Mouse (Mus musculus) G1E-ER4 (cell line): ENCODE data around the gene Cdkal1. TPM values are rescaled to one million over a fixed set of nuclear protein-coding genes. Genes with fewer than 3 reads are reported as not detected.

ENCODE experiments used
- GATA1 ChIP-seq: IDR thresholded peaks from one replicate; pipeline ENCODE4 v1.8.0; 2012; ENCODE audit warnings: low read length, inconsistent platforms
- polyA plus RNA-seq: library from polyadenylated mRNA; stranded (reverse); fragments of >175 nt; gene quantifications from 2 replicates; pipeline ENCODE4 v1.2.3, GENCODE M21; 2012

Cdkal1 gene
- polyA plus RNA-seq, 1 experiment = 0.64 TPM

DNA sequence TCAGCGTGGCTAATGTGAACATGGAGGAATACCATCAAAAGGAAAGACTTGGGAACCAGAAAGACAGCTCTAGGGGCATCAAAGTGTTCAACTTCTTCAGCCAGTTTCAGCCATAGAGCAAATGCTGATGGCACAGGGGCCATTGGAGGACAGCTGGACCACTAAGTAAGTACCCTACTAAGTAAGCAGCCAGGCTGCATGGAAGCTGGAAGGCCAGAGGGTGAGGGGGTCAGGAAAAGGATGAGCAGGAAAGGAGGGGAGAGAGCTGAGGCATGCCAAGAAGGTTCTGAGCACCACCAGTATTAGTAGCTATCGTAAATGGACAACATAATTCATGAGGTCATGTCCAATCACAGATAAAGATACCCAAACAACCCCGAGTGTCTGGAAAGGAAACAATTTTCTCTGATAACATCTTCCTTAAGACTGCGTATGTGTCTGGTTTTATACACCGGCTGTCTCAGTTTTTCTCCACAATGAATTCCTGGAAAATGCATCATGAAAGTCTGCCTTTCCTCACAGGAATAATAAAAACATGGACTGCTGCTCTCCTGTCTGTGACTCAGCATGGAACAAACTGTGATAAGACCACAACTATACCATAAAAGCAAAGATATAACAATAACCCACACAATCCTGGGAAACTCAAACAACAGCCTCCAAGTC is 352.9 kb downstream of the Cdkal1 start:
- TF ChIP-seq GATA1 = no peak

DNA sequence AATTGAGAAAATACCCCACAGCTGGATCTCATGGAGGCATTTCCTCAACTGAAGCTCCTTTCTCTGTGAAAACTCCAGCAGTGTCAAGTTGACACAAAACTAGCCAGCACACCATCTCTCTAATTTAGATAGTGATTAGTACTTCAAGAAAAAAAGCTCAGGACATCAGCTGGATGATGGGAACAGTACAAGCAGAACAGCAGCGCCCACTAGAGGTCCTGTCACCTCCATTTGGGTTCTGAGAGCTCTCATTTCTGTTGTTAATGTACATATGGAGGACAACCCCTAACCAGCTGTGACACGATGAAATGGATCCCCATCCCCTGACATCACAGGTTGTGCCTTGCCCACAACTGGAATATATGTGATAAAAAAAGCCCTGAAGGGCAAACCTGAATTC is 354.3 kb downstream of the Cdkal1 start:
- no peak for TF ChIP-seq GATA1

DNA sequence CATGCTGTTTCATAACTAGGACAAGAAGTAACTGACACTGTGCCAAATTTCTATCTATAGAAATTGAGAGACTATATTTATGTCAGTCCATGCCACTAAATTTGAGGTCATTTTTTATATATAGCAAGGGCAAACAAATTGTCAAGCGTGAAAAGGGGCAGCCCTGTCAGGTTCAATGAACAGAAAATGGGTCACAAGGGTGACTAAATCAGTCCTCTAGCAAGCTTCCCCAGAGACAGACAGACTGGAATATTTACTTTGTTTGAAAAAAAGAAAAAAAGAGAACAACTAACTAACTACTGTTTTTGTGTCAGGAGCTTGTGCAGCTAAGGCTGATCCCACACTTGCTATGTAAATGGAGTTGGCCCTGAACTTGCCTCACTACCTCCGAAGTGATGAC is 355.7 kb downstream of the Cdkal1 start:
- no peak for TF ChIP-seq GATA1

DNA sequence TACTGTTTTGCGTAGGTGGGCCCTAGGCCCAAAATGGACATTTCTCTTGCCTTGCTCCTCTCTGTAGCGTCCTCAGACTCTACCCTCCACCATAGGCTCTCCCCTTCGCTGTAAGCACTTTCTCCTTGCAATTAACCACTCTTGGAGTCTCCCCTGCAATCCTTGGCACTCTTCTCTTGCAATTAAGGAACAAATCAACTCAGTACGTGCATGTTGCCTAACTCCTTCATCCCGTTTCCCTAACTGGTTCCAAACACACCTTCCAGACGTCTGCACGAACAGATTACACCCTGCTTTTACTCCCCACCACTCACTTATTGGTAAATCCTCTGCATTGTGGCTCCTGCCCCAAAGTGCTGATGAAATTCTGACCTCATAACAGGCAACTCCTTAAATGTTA is 358.2 kb downstream of the Cdkal1 start:
- TF ChIP-seq GATA1 = no peak

DNA sequence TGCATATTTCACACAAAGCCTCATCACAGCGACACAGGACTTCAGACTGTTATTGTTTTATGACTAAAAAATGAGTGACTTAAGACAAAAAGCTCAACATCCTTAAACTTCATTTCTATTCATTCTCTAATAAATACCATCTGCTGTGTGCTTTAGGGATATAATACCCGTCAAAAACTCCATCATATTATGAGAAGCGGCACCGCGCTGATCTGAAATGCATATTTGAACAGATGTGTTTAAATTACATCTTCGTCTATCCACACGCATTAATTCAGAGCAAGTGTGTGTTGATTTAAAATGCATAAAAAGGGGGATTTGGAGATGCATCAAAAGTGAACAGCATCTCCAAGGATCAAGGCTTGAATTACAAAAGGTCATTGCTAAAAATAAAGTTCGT is 365.1 kb downstream of the Cdkal1 start:
- TF ChIP-seq GATA1 = no peak

DNA sequence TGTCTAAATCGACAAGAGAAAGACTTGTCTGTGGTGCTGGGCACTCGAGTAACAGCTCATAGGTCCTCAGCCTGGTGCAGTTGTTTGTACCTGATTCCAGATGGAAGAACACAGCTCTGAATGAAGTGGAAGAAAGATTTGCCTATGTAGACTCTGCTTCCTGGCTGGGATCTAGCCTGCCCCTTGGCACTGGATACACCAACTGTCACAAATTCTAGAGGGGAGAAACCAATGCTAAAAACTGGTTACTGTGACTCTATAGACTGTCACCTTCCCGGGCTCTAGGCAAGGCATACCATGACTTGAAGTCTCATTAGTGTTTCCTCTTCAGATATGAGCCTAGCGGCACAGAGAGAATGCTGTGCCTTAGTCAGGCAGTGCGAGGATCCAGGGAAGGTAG is 366.0 kb downstream of the Cdkal1 start:
- no peak for TF ChIP-seq GATA1

DNA sequence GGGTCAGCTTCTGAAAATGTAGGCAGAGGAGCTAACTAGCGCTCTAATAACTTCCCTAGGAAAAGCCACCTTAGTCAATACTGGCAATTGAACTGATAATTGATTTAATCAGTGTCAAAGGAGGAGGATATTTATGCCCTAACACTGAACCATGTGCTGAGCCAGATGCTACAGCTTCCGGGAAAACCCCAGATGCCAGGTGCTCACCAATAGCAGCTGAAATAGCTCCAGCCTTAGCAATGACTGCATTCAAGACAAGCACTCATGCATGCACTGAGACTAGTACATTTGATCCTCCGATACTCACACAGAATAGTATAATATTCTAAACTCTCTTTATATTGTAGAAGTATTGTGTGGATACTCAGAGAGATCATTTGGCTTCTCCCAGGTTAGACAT is 368.8 kb downstream of the Cdkal1 start:
- no peak for TF ChIP-seq GATA1

DNA sequence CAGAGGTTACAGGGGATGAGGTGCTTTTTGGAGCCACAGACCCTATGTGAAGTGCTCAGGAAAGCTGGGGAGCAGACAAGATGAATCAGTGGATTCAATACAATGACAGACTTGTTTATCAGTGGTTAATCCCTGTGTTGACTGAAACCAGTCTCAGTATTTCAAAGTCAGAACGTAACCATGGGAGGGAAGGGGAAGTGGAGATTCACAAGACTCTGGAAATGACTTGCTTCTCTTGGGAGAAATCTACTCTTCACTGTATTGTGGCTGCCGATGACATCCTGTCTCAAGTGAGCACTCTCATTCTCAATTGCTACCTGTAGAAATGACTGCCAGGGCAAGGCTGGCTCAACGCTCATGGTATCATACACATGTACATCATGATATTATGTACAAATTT is 371.5 kb downstream of the Cdkal1 start:
- TF ChIP-seq GATA1 = no peak

DNA sequence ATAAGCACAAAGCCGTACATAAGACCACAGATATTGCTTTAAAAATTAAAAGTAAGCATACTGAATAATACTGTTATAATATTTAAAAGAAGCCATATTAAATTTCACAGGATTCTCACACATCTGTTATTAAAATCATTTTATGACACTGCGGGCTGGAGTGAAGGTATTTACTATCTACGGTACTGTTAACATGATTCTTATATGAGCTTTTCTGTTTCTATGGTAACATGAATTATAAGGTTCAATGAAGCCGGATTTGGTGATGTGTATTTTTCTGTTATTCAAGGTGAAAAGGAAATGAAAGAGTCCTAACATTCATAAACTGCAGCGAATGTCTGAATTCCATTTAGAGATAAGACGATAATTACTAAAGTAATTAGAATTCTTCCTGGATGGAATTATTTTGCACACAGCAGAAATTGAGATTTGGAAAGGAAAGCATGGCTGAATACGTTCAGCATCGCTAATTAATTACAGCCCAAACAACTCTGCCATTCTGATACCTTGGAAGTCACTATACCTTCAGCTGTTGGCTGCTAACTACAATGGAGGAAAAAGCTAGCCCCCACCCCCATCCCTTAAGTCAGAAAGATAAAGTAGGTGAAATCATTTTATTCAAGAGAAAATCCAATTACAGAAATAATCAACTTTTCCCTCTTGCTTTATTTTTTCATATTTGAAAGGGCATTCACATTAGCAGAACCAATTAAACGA is 373.2 kb downstream of the Cdkal1 start:
- TF ChIP-seq GATA1 = no peak

DNA sequence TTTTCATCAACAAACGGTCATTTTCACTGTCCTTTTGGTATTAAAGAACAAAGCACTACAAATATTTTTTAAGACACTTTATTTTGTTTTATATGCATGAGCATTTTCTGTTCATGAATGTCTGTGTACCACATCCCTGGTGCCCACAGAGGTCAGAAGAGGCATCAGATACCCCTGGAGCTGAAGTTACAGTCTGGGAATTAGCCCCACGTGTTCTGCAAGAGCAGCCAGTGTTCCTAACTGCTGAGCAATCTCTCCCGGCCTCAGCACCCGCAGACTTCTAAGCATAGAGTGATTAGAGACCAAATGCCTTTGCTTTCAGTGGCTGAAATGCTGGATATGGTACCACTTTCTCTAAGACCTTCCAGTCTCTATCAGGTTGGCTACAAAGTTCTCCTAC is 379.1 kb downstream of the Cdkal1 start:
- no peak for TF ChIP-seq GATA1

DNA sequence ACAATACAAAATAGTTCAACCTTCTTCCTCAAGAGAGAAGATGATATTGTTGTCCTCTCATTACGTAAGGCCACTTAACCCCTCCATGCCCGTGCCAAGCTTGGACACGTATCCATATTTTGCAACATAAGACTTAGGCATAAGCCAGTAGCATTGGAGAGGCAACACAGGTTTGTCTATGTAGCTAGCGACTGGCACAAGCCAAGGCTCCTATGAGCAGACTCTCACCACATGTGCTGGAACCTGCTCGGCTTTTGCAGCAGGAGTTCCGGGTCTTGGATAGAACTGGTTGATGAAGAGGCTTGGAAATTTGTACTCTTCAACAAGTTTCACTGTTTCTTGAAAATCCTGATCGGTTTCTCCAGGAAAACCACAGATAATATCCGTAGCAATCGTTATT is 381.2 kb downstream of the Cdkal1 start:
- no peak for TF ChIP-seq GATA1

DNA sequence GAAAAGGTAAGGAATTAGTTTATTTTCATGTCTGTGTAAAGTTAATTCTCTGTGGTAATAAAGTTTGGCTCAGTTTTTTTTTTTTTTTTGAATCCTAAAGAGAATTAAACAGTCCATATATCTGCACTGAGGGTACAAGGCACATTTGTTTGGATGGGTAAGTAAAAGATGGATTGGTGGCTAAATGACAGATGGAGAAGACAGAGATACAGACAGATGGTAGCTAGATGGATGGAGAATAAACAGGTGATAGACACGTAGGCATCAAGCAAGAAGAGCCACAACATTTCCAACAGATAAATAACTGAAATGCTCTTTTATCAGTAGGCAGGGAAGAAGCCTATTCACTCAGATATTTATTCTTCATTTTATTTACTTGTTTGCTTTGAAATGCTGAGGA is 381.7 kb downstream of the Cdkal1 start:
- no peak for TF ChIP-seq GATA1

DNA sequence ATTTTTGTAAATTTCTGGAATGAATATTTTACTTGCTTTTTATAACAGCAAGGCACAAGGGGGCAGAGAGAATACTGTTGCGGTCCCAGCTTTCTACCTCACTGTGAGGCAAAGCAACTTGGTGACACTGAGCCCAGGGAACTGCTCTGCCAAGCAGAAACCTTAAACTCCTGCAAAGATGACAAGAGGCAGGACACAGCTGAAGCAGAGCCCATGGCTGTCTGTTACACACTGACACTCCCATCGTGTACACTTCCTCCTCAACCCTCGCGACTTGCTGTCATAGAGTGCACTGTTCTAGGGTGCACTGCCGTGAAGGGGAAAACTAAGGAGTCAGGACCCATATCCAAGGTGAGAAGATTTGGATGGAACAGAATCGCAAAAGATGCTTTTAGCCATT is 393.2 kb downstream of the Cdkal1 start:
- no peak for TF ChIP-seq GATA1

DNA sequence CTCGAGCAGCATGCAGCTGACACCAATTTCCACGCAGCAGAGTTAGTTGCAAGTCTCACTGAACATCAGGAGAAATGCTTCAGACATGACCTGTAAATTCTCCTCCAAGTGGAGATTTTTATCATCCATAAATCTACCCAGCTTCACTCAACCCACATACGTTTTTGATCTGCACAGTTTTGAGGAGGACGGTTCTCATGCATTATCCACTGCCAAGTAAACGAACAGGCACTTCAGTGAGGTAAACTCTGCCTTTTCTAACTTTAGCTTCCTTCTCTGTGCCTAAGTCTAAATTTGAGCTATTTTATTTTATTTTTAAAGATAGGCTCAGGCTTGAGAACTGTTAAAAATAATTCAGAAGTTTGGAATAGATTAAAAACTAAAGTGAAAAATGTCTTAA is 394.7 kb downstream of the Cdkal1 start:
- TF ChIP-seq GATA1 = no peak

DNA sequence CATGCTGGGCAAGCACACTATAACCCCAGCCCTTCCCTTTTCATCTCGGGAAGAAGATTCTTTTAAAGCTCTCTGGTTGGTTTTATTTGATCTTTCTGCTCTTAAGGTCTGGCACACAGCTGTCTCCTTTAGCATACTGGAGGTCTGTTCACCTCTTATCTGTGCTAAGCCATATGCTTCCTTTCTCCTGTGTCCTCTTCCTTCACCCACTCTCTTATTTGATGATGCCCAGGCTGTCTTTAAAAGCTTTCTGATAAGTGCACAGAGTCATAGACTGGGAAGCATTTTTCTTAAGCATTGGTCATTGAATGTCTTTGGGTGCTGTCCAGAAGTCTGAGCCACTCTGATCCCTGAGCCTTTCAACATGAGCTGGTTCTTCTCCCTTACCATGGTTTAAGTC is 397.1 kb downstream of the Cdkal1 start:
- no peak for TF ChIP-seq GATA1

DNA sequence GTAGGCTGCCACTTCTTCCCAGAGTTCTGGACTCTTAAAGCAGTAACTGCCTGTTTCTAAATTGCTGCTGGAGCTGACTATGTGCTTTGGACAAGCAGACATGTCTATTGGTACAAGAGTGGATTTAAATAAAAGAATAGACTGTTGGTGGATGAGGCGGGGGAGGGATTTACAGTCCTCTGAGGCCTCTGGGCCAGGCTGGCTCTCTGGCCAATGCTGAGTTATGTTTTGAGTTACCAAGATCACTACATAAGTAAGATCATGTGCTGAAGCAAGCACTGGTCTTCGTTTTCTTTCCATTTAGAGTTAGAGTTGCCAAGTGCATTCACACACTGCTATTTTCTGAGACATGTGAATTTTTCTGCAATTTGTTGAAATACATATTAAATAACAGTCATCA is 418.4 kb downstream of the Cdkal1 start:
- no peak for TF ChIP-seq GATA1

DNA sequence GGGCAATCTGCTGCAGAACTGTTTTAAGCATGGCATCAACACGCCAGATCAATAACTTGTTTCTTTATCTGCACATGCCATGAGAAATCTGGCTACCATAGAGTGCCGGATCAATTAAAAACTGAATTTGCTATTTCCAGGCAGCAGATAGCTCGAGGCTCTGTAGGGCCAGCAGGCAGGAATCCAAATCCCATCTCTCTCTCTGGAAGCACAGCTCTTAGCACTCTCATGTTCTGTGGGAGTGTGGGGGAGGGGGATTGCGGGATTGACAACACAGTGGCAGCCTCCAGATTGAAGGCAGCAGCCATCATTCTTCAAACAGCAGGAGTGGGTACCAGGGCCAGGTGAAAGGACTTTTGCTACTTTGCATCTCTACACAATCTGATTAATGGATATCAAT is 420.7 kb downstream of the Cdkal1 start:
- no peak for TF ChIP-seq GATA1
